Mouse (Mus musculus) bone marrow macrophage, adult 2 months (primary cell): Measurements from ENCODE around the gene Myoz1.

Source experiments
- CTCF ChIP-seq: IDR thresholded peaks from 2 replicates; pipeline ENCODE4 v1.5.1; 2012; ENCODE audit warnings: low read depth, mild to moderate bottlenecking, low read length, moderate library complexity
- POLR2A ChIP-seq: IDR thresholded peaks from 2 replicates; pipeline ENCODE4 v1.6.1; 2012; ENCODE audit warnings: mild to moderate bottlenecking, low read depth, low read length, borderline replicate concordance

DNA sequence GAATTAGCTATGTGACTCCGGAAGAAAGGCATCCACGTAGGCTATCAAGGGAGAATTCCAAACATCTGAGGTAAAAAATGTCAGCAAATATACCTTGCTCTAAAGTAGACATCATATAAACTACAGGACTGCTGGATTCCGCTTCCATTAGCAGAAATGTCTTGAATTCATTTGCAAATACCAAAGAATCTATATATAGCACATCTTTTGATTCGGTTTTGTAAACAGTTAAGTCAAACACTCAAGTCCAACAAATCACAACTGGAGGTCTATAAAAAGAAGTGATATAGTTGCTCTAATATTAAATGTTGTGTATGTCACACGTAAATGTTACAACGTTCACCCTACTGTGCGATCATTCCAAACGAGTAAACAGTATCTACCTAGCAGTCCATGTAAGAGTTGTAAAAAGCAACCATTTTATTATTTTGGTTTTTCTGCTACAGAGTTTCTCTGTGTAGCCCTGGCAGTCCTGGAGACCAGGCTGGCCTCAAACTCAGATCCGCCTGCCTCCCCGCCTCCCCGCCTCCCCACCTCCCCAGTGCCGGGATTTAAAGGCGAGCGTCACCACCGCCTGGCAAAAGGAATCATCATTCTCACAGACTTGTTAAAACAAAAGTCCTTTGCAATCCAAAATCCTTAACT lies 45.9 kb upstream of the Myoz1 start:
- TF ChIP-seq CTCF: no peak
- TF ChIP-seq POLR2A: no peak
